Mouse (Mus musculus) kidney, adult 2 months (tissue): ENCODE data around the gene Nfia. TPM values are rescaled to one million over a fixed set of nuclear protein-coding genes. Genes with fewer than 3 reads are reported as not detected.
A peak's percentile ranks its signal among the peaks of the same experiment; 100 is the strongest.

ENCODE experiments used
- DNase-seq: peaks from one replicate; pipeline ENCODE4 v3.0.0; 2021
- H3K27ac ChIP-seq: fragments of 200-500 bp; 2 replicates; pipeline ENCODE4 v1.5.1; 2012; ENCODE audit warnings: low read depth, low read length, control low read depth, inconsistent platforms; ENCODE audit not compliant: insufficient read depth
- H3K27me3 ChIP-seq: fragments of 200-500 bp; replicated peaks from 2 replicates; pipeline ENCODE4 v1.6.1; 2012; ENCODE audit warnings: mild to moderate bottlenecking, moderate library complexity, low read length, inconsistent platforms; ENCODE audit not compliant: control insufficient read depth, insufficient read depth
- H3K36me3 ChIP-seq: fragments of 200-500 bp; 2 replicates; pipeline ENCODE4 v1.6.1; 2012; ENCODE audit warnings: mild to moderate bottlenecking, moderate library complexity, low read length, inconsistent platforms; ENCODE audit not compliant: control insufficient read depth, insufficient read depth
- H3K4me1 ChIP-seq: fragments of 200-500 bp; 2 replicates; pipeline ENCODE4 v1.6.1; 2011; ENCODE audit warnings: low read length; ENCODE audit not compliant: control insufficient read depth, insufficient read depth
- H3K4me3 ChIP-seq: fragments of 200-500 bp; 2 replicates; pipeline ENCODE4 v1.5.1; 2011; ENCODE audit warnings: mild to moderate bottlenecking, low read depth, low read length, control low read depth; ENCODE audit not compliant: insufficient read depth
- CTCF ChIP-seq: fragments of 200-500 bp; conservative IDR thresholded peaks from 2 replicates; pipeline ENCODE4 v1.5.1; 2011; ENCODE audit warnings: low read depth, mild to moderate bottlenecking, control low read depth, low read length, moderate library complexity, mixed read lengths; ENCODE audit not compliant: insufficient read depth, insufficient read length
- POLR2A ChIP-seq: fragments of 200-500 bp; IDR thresholded peaks from one replicate; pipeline ENCODE4 v1.6.1; 2011; ENCODE audit warnings: low read depth, low read length, control low read depth
- WGBS: fragments of 180-500 bp; shearing (Covaris S2); methylation state at CpG from one replicate; pipeline ENCODE4 v1.1.7; 2018; 5-methylcytosine and 5-hydroxymethylcytosine counted together
- polyA plus RNA-seq: library from polyadenylated mRNA; depleted of rRNA; stranded (reverse); fragments of >200 nt; gene quantifications from 2 replicates; pipeline ENCODE4 v1.2.3, GENCODE M21; 2012

The Nfia gene
- polyA plus RNA-seq, 1 experiment, result 46.5 TPM

DNA sequence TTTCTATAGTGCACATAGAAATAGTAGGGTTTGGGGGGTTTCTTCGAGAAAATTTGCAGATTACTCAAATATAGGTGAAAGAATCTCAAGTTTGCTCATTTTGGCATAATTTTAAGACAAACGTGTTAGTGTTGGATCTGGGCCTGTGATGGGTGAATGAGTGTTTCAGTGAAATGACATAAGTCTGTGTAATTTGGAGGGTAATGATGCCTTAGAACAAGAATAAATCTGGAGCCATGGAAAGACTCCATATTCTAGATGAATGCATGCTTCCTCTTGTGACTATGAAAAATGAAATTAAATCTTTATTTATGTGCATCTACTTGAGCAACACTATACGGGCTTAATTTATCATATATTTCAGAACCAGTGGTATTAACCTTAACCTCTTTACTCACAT lies 44.2 kb downstream of the Nfia start:
- no peaks in the 10 kb centered on the region for H3K36me3 ChIP-seq
- DNase-seq, result no peak
- 84% methylated on average over 3 of the region's 3 CpGs for WGBS

GRCm38 (mm10) chr4:97817741-97818140 lies 45.2 kb downstream of the Nfia start:
- Histone ChIP-seq H3K4me3 (no peak overlapping the region), H3K27me3 (no peaks in the 10 kb centered on the region), H3K4me1 (peaks cover 19% of the 10 kb centered on the region), H3K27ac (no peak overlapping the region; the same call in 1 of the 2 replicates), H3K36me3 (no peaks in the 10 kb centered on the region)
- no peak for DNase-seq
- TF ChIP-seq CTCF, result no peak
- no peak for TF ChIP-seq POLR2A
- 62% methylated on average over 1 of the region's 1 CpGs for WGBS

More for the DNA sequence above, 44.2 kb downstream of the Nfia start:
- H3K4me3 ChIP-seq, result no peak overlapping the region
- H3K4me1 ChIP-seq, result peaks cover 19% of the 10 kb centered on the region
- TF ChIP-seq CTCF (no peak), POLR2A (no peak)
- H3K27me3 ChIP-seq, result no peaks in the 10 kb centered on the region
- H3K27ac ChIP-seq, result no peak overlapping the region

- no peak for DNase-seq
- H3K4me3 ChIP-seq, result no peak overlapping the region
- WGBS, result 86% methylated on average over 3 of the region's 3 CpGs
- H3K27ac ChIP-seq, result no peak overlapping the region
- no peaks in the 10 kb centered on the region for H3K27me3 ChIP-seq
- no peak for TF ChIP-seq CTCF
- no peak for TF ChIP-seq POLR2A
- peaks cover 21% of the 10 kb centered on the region for H3K4me1 ChIP-seq
- H3K36me3 ChIP-seq, result no peaks in the 10 kb centered on the region
Observed at GRCm38 (mm10) chr4:97818498-97818897, 46.0 kb downstream of the Nfia start.

- no peaks in the 10 kb centered on the region for H3K27me3 ChIP-seq
- H3K36me3 ChIP-seq, result no peaks in the 10 kb centered on the region
- WGBS, result 85% methylated on average over 8 of the region's 8 CpGs
- no peak overlapping the region for H3K4me3 ChIP-seq
- peaks cover 23% of the 10 kb centered on the region for H3K4me1 ChIP-seq
- no peak for DNase-seq
- peak overlapping the region; percentile 23; the same call in 1 of the 2 replicates for H3K27ac ChIP-seq
- TF ChIP-seq POLR2A (no peak), CTCF (no peak)
Observed at GRCm38 (mm10) chr4:97819101-97819500, 46.6 kb downstream of the Nfia start.

GRCm38 (mm10) chr4:97820474-97821259 lies 48.1 kb downstream of the Nfia start:
- Histone ChIP-seq H3K4me1 (peaks cover 30% of the 10 kb centered on the region), H3K36me3 (no peaks in the 10 kb centered on the region), H3K4me3 (no peak overlapping the region), H3K27ac (no peak overlapping the region), H3K27me3 (no peaks in the 10 kb centered on the region)
- 39% methylated on average over 4 of the region's 4 CpGs for WGBS
- no peak for DNase-seq
- no peak for TF ChIP-seq CTCF
- no peak for TF ChIP-seq POLR2A

- H3K27me3 ChIP-seq, result no peaks in the 10 kb centered on the region
- no peak for TF ChIP-seq CTCF
- no peak for TF ChIP-seq POLR2A
- WGBS, result 74% methylated on average over 4 of the region's 4 CpGs
- H3K4me1 ChIP-seq, result peaks cover 30% of the 10 kb centered on the region
- DNase-seq, result no peak
- peak overlapping the region; percentile 71 for H3K27ac ChIP-seq
- no peaks in the 10 kb centered on the region for H3K36me3 ChIP-seq
- no peak overlapping the region for H3K4me3 ChIP-seq
Observed at GRCm38 (mm10) chr4:97821556-97822251, 49.2 kb downstream of the Nfia start.

DNA sequence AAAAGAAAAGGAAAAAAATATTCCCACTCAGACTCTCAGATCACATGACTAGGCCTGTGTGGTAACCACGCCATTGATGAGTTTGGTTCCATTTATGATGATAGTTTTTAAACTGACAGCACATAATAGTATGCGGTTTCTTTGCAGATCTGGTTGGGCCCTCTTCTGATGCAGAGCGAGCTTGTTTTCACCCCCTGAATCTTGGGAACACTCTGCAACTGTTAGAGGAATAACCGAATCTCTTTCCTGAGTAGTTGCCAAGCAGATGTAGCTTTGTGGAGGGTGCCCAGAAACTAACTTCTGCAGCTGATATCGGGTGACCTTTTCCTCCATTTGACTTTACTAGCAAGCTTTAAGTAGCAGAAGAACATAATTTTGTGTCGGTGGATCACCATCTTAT lies 51.0 kb downstream of the Nfia start:
- H3K27me3 ChIP-seq, result no peaks in the 10 kb centered on the region
- H3K27ac ChIP-seq, result no peak overlapping the region
- TF ChIP-seq POLR2A (no peak), CTCF (no peak)
- H3K4me1 ChIP-seq, result peaks cover 31% of the 10 kb centered on the region
- no peak overlapping the region for H3K4me3 ChIP-seq
- 90% methylated on average over 6 of the region's 6 CpGs for WGBS
- no peaks in the 10 kb centered on the region for H3K36me3 ChIP-seq
- no peak for DNase-seq
